Mouse (Mus musculus): ENCODE results near the gene Tfip11. TPM values are rescaled to one million over a fixed set of nuclear protein-coding genes. Genes with fewer than 3 reads are reported as not detected.

Gene Tfip11
- total and polyA plus RNA-seq, 3 experiments = 34.6 to 44.7 TPM; not detected in 1

GRCm38 (mm10) chr5:112324637-112325545 is 1.3 kb upstream of the Tfip11 start:
- Histone ChIP-seq H3K4me1 (ENCODE audit: control insufficient read depth in 1 of 2, insufficient read depth in 2 of 2, low read length in 2 of 2) (peaks cover 0 to 17% of the 10 kb centered on the region in 2 experiments; a peak in 2 of 4 replicates), H3K4me3 (ENCODE audit: control insufficient read depth in 1 of 2, insufficient read depth in 1 of 2, low read depth in 2 of 2, low read length in 2 of 2) (peak overlapping the region; percentile 55 to 88), H3K9me3 (replicated peaks; ENCODE audit: insufficient read depth, low read length) (no peaks in the 10 kb centered on the region), H3K36me3 (ENCODE audit: control insufficient read depth in 1 of 2, insufficient read depth in 2 of 2, low read length in 2 of 2) (peaks cover 0 to 13% of the 10 kb centered on the region in 2 experiments; a peak in 3 of 4 replicates), H3K27ac (ENCODE audit: control insufficient read depth, low read depth, low read length) (peak overlapping the region; percentile 85), H3K27me3 (ENCODE audit: control insufficient read depth in 1 of 2, insufficient read depth in 2 of 2, low read length in 2 of 2) (no peaks in the 10 kb centered on the region), H3K79me2 (ENCODE audit: control insufficient read depth, insufficient read depth, low read length, poor library complexity) (peaks cover 18% of the 10 kb centered on the region), H3K9ac (ENCODE audit: control insufficient read depth, low read depth, low read length, poor library complexity, severe bottlenecking) (peak overlapping the region; percentile 79)
- DNase-seq (ENCODE audit: low read depth, low spot score) = peak; percentile 94
- TF ChIP-seq RCOR1 (IDR thresholded peaks at IDR 0.05; ENCODE audit: low read depth, low read length) = no peak
- peak; percentile 64 for TF ChIP-seq ELF1 (IDR thresholded peaks at IDR 0.05; ENCODE audit: low read depth, low read length)
- no peak for TF ChIP-seq RAD21 (IDR thresholded peaks at IDR 0.05; ENCODE audit: low read depth, low read length)
- TF ChIP-seq SIN3A (IDR thresholded peaks at IDR 0.05; ENCODE audit: low read length) = peak; percentile 79; the same call in 1 of the 2 replicates
- no peak for TF ChIP-seq ZNF384 (IDR thresholded peaks at IDR 0.05; ENCODE audit: low read depth, low read length)
- TF ChIP-seq MEF2A (IDR thresholded peaks at IDR 0.05; ENCODE audit: extremely low read depth, insufficient replicate concordance, low read depth, low read length, poor library complexity, severe bottlenecking) = no peak
- peak; percentile 39 to 58; a peak in 2 of 4 replicates for TF ChIP-seq EP300 (IDR thresholded peaks at IDR 0.05; ENCODE audit: low read depth in 1 of 2, low read length in 2 of 2)
- peak; percentile 94 for TF ChIP-seq BHLHE40 (IDR thresholded peaks at IDR 0.05; ENCODE audit: borderline replicate concordance, low read depth, low read length)
- peak; percentile 48; the same call in 1 of the 2 replicates for TF ChIP-seq NRF1 (IDR thresholded peaks at IDR 0.05; ENCODE audit: insufficient read depth, low read depth, low read length, poor library complexity, severe bottlenecking)
- TF ChIP-seq MAX (IDR thresholded peaks at IDR 0.05; ENCODE audit: low read length) = peak; percentile 97
- no peak for TF ChIP-seq ZC3H11A (IDR thresholded peaks at IDR 0.05; ENCODE audit: low read depth, low read length)
- TF ChIP-seq ZMIZ1 (IDR thresholded peaks at IDR 0.05; ENCODE audit: low read depth, low read length) = 0 out of 2 replicates have a peak, but pooled peaks have one; percentile 38
- no peak for TF ChIP-seq TAL1 (IDR thresholded peaks at IDR 0.05; ENCODE audit: low read length)
- peak in 1 of 2 experiments; percentile 28; a peak in 1 of 4 replicates for TF ChIP-seq USF2 (IDR thresholded peaks at IDR 0.05; ENCODE audit: borderline replicate concordance in 1 of 2, insufficient read depth in 1 of 2, low read depth in 1 of 2, low read length in 2 of 2)
- TF ChIP-seq CTCF (IDR thresholded peaks at IDR 0.05 in 2 of 3, conservative IDR thresholded peaks at IDR 0.05 in 1 of 3; ENCODE audit: control insufficient read depth in 1 of 3, insufficient read depth in 1 of 3, low read depth in 2 of 3, low read length in 3 of 3, poor library complexity in 1 of 3, severe bottlenecking in 1 of 3) = no peak
- no peak for TF ChIP-seq SMC3 (IDR thresholded peaks at IDR 0.05; ENCODE audit: low read depth, low read length)
- no peak for TF ChIP-seq GABPA (IDR thresholded peaks at IDR 0.05; ENCODE audit: low read depth, low read length)
- TF ChIP-seq MXI1 (IDR thresholded peaks at IDR 0.05; ENCODE audit: low read depth, low read length) = peak; percentile 92
- peak; percentile 36; the same call in 1 of the 2 replicates for TF ChIP-seq HCFC1 (IDR thresholded peaks at IDR 0.05; ENCODE audit: low read depth, low read length)
- peak; percentile 65 for TF ChIP-seq GATA1 (IDR thresholded peaks at IDR 0.05; ENCODE audit: low read depth, low read length)
- TF ChIP-seq USF1 (IDR thresholded peaks at IDR 0.05; ENCODE audit: low read depth, low read length) = peak; percentile 80
- peak; percentile 33 to 70; a peak in 3 of 4 replicates for TF ChIP-seq POLR2A (IDR thresholded peaks at IDR 0.05; ENCODE audit: control insufficient read depth in 1 of 2, insufficient read depth in 1 of 2, low read depth in 1 of 2, low read length in 2 of 2, poor library complexity in 1 of 2)
- TF ChIP-seq MYC (IDR thresholded peaks at IDR 0.05; ENCODE audit: low read depth, low read length) = peak; percentile 99
- 0 out of 2 replicates have a peak, but pooled peaks have one; percentile 31 for TF ChIP-seq TCF12 (IDR thresholded peaks at IDR 0.05; ENCODE audit: low read depth, low read length)
- TF ChIP-seq UBTF (IDR thresholded peaks at IDR 0.05; ENCODE audit: borderline replicate concordance, insufficient read depth, low read depth, low read length) = no peak
- no peak for TF ChIP-seq MYB (IDR thresholded peaks at IDR 0.05; ENCODE audit: low read depth, low read length)
- no peak for TF ChIP-seq POLR2AphosphoS5 (IDR thresholded peaks at IDR 0.05; ENCODE audit: borderline replicate concordance, low read depth, low read length)
- no peak for TF ChIP-seq E2F4 (IDR thresholded peaks at IDR 0.05; ENCODE audit: borderline replicate concordance, low read depth, low read length)
- TF ChIP-seq MAZ (IDR thresholded peaks at IDR 0.05; ENCODE audit: low read depth, low read length) = no peak
- TF ChIP-seq ETS1 (IDR thresholded peaks at IDR 0.05; ENCODE audit: low read depth, low read length) = peak; percentile 84
- TF ChIP-seq NELFE (IDR thresholded peaks at IDR 0.05; ENCODE audit: low read depth, low read length) = peak; percentile 47
- no peak for TF ChIP-seq CHD1 (IDR thresholded peaks at IDR 0.05; ENCODE audit: low read depth, low read length)
- TF ChIP-seq TBP (IDR thresholded peaks at IDR 0.05; ENCODE audit: low read depth, low read length) = peak; percentile 51; the same call in 1 of the 2 replicates
- TF ChIP-seq POLR2AphosphoS2 (IDR thresholded peaks at IDR 0.05; ENCODE audit: low read length) = peak; percentile 73
